Mouse (Mus musculus): ENCODE data around the gene Zbtb43. TPM values are rescaled to one million over a fixed set of nuclear protein-coding genes. Genes with fewer than 3 reads are reported as not detected.

Zbtb43 gene
- polyA plus RNA-seq, 1 experiment from 2014 or later: 27.3 TPM

- no peak overlapping the region for H3K4me2 ChIP-seq (replicated peaks)
- no peaks in the 10 kb centered on the region for H3K27me3 ChIP-seq
- 59% methylated on average over 4 of the region's 4 CpGs for WGBS
- no peaks in the 10 kb centered on the region for H3K9me3 ChIP-seq (replicated peaks)
- no peak overlapping the region for H3K4me3 ChIP-seq
- H3K4me1 ChIP-seq: no peaks in the 10 kb centered on the region
- H3K27ac ChIP-seq: no peak overlapping the region
- peaks cover 66% of the 10 kb centered on the region for H3K36me3 ChIP-seq
- no peak for ATAC-seq (ENCODE audit: low FRiP score)
- H3K9ac ChIP-seq: no peak overlapping the region
Measured at GRCm38 (mm10) chr2:33452140-33452539, 16.2 kb downstream of the Zbtb43 start.

GRCm38 (mm10) chr2:33451038-33451978 lies 17.1 kb downstream of the Zbtb43 start:
- H3K36me3 ChIP-seq: peaks cover 66% of the 10 kb centered on the region

GRCm38 (mm10) chr2:33449119-33449873 lies 19.1 kb downstream of the Zbtb43 start:
- 91% methylated on average over 22 of the region's 22 CpGs for whole genome bisulfite sequencing
- Histone ChIP-seq H3K36me3 (peaks cover 50% of the 10 kb centered on the region), H3K4me2 (replicated peaks) (no peak overlapping the region), H3K27ac (no peak overlapping the region), H3K4me1 (no peaks in the 10 kb centered on the region), H3K9ac (no peak overlapping the region), H3K27me3 (no peaks in the 10 kb centered on the region), H3K4me3 (no peak overlapping the region), H3K9me3 (replicated peaks) (no peaks in the 10 kb centered on the region)
- no peak for ATAC-seq (ENCODE audit: low FRiP score)

More at GRCm38 (mm10) chr2:33451038-33451978, 17.1 kb downstream of the Zbtb43 start:
- 86% methylated on average over 11 of the region's 11 CpGs for WGBS
- no peak overlapping the region for H3K4me3 ChIP-seq
- H3K27ac ChIP-seq: no peak overlapping the region
- no peak overlapping the region for H3K4me2 ChIP-seq (replicated peaks)
- no peak overlapping the region for H3K9ac ChIP-seq
- no peaks in the 10 kb centered on the region for H3K4me1 ChIP-seq
- H3K9me3 ChIP-seq (replicated peaks): no peaks in the 10 kb centered on the region
- H3K27me3 ChIP-seq: no peaks in the 10 kb centered on the region
- no peak for ATAC-seq (ENCODE audit: low FRiP score)

- no peaks in the 10 kb centered on the region for H3K9me3 ChIP-seq (replicated peaks)
- no peaks in the 10 kb centered on the region for H3K4me1 ChIP-seq
- H3K4me2 ChIP-seq (replicated peaks): no peak overlapping the region
- WGBS: 64% methylated on average over 1 of the region's 1 CpGs
- no peak for ATAC-seq (ENCODE audit: low FRiP score)
- no peak overlapping the region for H3K9ac ChIP-seq
- no peak overlapping the region for H3K4me3 ChIP-seq
- H3K27ac ChIP-seq: no peak overlapping the region
- H3K36me3 ChIP-seq: peaks cover 27% of the 10 kb centered on the region
- no peaks in the 10 kb centered on the region for H3K27me3 ChIP-seq
Measured at GRCm38 (mm10) chr2:33446796-33447195, 21.6 kb downstream of the Zbtb43 start.

- ATAC-seq (ENCODE audit: low FRiP score): no peak
- H3K27me3 ChIP-seq: no peaks in the 10 kb centered on the region
- no peak overlapping the region for H3K4me3 ChIP-seq
- H3K27ac ChIP-seq: no peak overlapping the region
- H3K9me3 ChIP-seq (replicated peaks): no peaks in the 10 kb centered on the region
- peaks cover 4% of the 10 kb centered on the region; the same call in 1 of the 2 replicates for H3K4me1 ChIP-seq
- H3K36me3 ChIP-seq: peaks cover 17% of the 10 kb centered on the region
- no peak overlapping the region for H3K4me2 ChIP-seq (replicated peaks)
- 95% methylated on average over 5 of the region's 5 CpGs for WGBS
- no peak overlapping the region for H3K9ac ChIP-seq
Measured at GRCm38 (mm10) chr2:33445741-33446140, 22.6 kb downstream of the Zbtb43 start.

GRCm38 (mm10) chr2:33444862-33445261 lies 23.5 kb downstream of the Zbtb43 start:
- H3K36me3 ChIP-seq: peaks cover 13% of the 10 kb centered on the region
- H3K27me3 ChIP-seq: 0 out of 2 replicates have a peak, but pooled peaks cover 1% of the 10 kb centered on the region
- H3K9ac ChIP-seq: no peak overlapping the region
- no peak for ATAC-seq (ENCODE audit: low FRiP score)
- H3K27ac ChIP-seq: no peak overlapping the region
- H3K4me1 ChIP-seq: peaks cover 10% of the 10 kb centered on the region
- no peaks in the 10 kb centered on the region for H3K9me3 ChIP-seq (replicated peaks)
- H3K4me2 ChIP-seq (replicated peaks): no peak overlapping the region
- no peak overlapping the region for H3K4me3 ChIP-seq

DNA sequence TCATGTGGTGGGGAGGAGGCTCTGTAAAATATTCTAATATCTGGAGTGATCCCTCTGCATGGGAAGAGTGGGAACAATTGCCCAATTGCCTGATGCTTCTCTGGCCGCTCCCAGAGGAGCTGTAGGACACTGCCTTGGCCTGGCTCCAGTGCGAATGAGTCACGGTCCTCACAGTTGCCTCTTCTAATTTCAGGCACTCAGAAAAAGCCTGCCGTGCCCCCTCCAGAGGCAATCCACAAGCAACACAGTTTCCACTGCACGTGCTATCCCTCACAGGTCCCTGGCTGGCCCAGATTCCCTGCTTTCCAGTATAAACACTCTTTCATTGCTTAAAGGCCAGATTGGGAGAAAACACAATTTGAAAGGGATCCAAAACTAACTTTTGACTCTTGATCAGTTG lies 24.0 kb downstream of the Zbtb43 start:
- ATAC-seq (ENCODE audit: low FRiP score): no peak
- no peak overlapping the region for H3K9ac ChIP-seq
- H3K36me3 ChIP-seq: peaks cover 9% of the 10 kb centered on the region
- 0 out of 2 replicates have a peak, but pooled peaks cover 4% of the 10 kb centered on the region for H3K27me3 ChIP-seq
- H3K4me2 ChIP-seq (replicated peaks): no peak overlapping the region
- no peaks in the 10 kb centered on the region for H3K9me3 ChIP-seq (replicated peaks)
- peaks cover 15% of the 10 kb centered on the region for H3K4me1 ChIP-seq
- WGBS: 35% methylated on average over 5 of the region's 5 CpGs
- no peak overlapping the region for H3K4me3 ChIP-seq
- H3K27ac ChIP-seq: no peak overlapping the region

- H3K27ac ChIP-seq: no peak overlapping the region
- H3K36me3 ChIP-seq: no peaks in the 10 kb centered on the region
- ATAC-seq (ENCODE audit: low FRiP score): no peak
- no peak overlapping the region for H3K4me3 ChIP-seq
- WGBS: 61% methylated on average over 4 of the region's 4 CpGs
- no peak overlapping the region for H3K9ac ChIP-seq
- no peak overlapping the region for H3K4me2 ChIP-seq (replicated peaks)
- peaks cover 20% of the 10 kb centered on the region for H3K4me1 ChIP-seq
- no peaks in the 10 kb centered on the region for H3K9me3 ChIP-seq (replicated peaks)
- peaks cover 4% of the 10 kb centered on the region; the same call in 1 of the 2 replicates for H3K27me3 ChIP-seq
Measured at GRCm38 (mm10) chr2:33442701-33443100, 25.7 kb downstream of the Zbtb43 start.

GRCm38 (mm10) chr2:33440893-33441292 lies 27.5 kb downstream of the Zbtb43 start:
- Histone ChIP-seq H3K4me2 (replicated peaks) (no peak overlapping the region), H3K9me3 (replicated peaks) (no peaks in the 10 kb centered on the region), H3K9ac (no peak overlapping the region), H3K27me3 (peaks cover 9% of the 10 kb centered on the region; the same call in 1 of the 2 replicates), H3K4me3 (no peak overlapping the region), H3K27ac (no peak overlapping the region), H3K4me1 (peaks cover 34% of the 10 kb centered on the region), H3K36me3 (no peaks in the 10 kb centered on the region)
- ATAC-seq (ENCODE audit: low FRiP score): no peak
- 17% methylated on average over 4 of the region's 4 CpGs for WGBS

- peaks cover 41% of the 10 kb centered on the region for H3K4me1 ChIP-seq
- H3K9me3 ChIP-seq (replicated peaks): no peaks in the 10 kb centered on the region
- no peaks in the 10 kb centered on the region for H3K36me3 ChIP-seq
- peak overlapping the region; percentile 29; the same call in 1 of the 2 replicates for H3K9ac ChIP-seq
- WGBS: 22% methylated on average over 9 of the region's 9 CpGs
- no peak overlapping the region for H3K4me3 ChIP-seq
- H3K27me3 ChIP-seq: peaks cover 9% of the 10 kb centered on the region; the same call in 1 of the 2 replicates
- no peak for ATAC-seq (ENCODE audit: low FRiP score)
- H3K4me2 ChIP-seq (replicated peaks): no peak overlapping the region; the same call in 1 of the 2 replicates
- H3K27ac ChIP-seq: no peak overlapping the region
Measured at GRCm38 (mm10) chr2:33439980-33440670, 28.2 kb downstream of the Zbtb43 start.

DNA sequence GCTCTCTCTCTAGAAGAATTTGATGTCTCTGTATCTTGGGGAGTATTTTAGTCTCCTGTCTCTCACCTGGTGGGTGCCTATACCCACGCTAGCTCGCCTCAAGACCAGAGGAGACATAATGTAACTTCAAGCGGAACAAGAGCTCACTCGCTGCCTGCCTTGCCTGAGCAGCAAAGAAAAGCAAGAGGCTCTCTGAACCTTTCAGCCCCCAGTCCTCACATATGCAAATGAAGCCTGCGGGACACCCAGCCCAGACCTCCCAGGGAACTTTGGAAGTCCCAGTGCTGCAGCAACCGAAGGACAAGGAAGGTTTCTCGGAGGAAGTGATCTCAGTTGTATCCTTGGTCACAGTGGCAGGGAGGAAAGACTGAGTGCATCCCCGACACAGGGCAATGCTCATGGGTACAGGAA lies 28.9 kb downstream of the Zbtb43 start:
- 4% methylated on average over 8 of the region's 8 CpGs for WGBS
- H3K4me3 ChIP-seq: no peak overlapping the region
- no peak overlapping the region for H3K27ac ChIP-seq

GRCm38 (mm10) chr2:33438377-33438776 lies 30.0 kb downstream of the Zbtb43 start:
- 7% methylated on average over 2 of the region's 2 CpGs for WGBS
- Histone ChIP-seq H3K4me2 (replicated peaks) (no peak overlapping the region), H3K9ac (no peak overlapping the region), H3K27ac (no peak overlapping the region), H3K4me3 (no peak overlapping the region), H3K9me3 (replicated peaks) (no peaks in the 10 kb centered on the region), H3K4me1 (peaks cover 43% of the 10 kb centered on the region), H3K27me3 (peaks cover 9% of the 10 kb centered on the region; the same call in 1 of the 2 replicates), H3K36me3 (no peaks in the 10 kb centered on the region)
- ATAC-seq (ENCODE audit: low FRiP score): no peak

More for the DNA sequence above, 28.9 kb downstream of the Zbtb43 start:
- H3K9ac ChIP-seq: peak overlapping the region; percentile 29; the same call in 1 of the 2 replicates
- no peak for ATAC-seq (ENCODE audit: low FRiP score)
- H3K4me2 ChIP-seq (replicated peaks): no peak overlapping the region; the same call in 1 of the 2 replicates
- H3K9me3 ChIP-seq (replicated peaks): no peaks in the 10 kb centered on the region
- H3K4me1 ChIP-seq: peaks cover 43% of the 10 kb centered on the region
- H3K36me3 ChIP-seq: no peaks in the 10 kb centered on the region
- peaks cover 9% of the 10 kb centered on the region; the same call in 1 of the 2 replicates for H3K27me3 ChIP-seq
